Mouse (Mus musculus): ENCODE data around the gene Rps6ka4. TPM values are rescaled to one million over a fixed set of nuclear protein-coding genes. Genes with fewer than 3 reads are reported as not detected.
A peak's percentile ranks its signal among the peaks of the same experiment; 100 is the strongest.

Rps6ka4 gene
- polyA plus RNA-seq, 1 experiment from 2014 or later = 39.1 TPM

- ATAC-seq (ENCODE audit: low read depth) = no peak
- H3K27ac ChIP-seq (ENCODE audit: low read length) = no peak overlapping the region
- H3K9ac ChIP-seq (ENCODE audit: low read length) = no peak overlapping the region
- H3K9me3 ChIP-seq (ENCODE audit: control insufficient read depth, low read length) = no peaks in the 10 kb centered on the region
- no peak overlapping the region for H3K4me2 ChIP-seq (ENCODE audit: low read depth, low read length)
- WGBS = 83% methylated on average over 12 of the region's 12 CpGs
- no peak overlapping the region for H3K4me3 ChIP-seq (ENCODE audit: low read length)
- H3K36me3 ChIP-seq (ENCODE audit: control insufficient read depth, insufficient read depth, low read length) = no peaks in the 10 kb centered on the region
- H3K4me1 ChIP-seq (replicated peaks; ENCODE audit: control insufficient read depth, insufficient read depth, low read length) = peaks cover 6% of the 10 kb centered on the region
- peaks cover 1% of the 10 kb centered on the region; the same call in 1 of the 2 replicates for H3K27me3 ChIP-seq (ENCODE audit: control insufficient read depth, insufficient read depth, low read depth, low read length)
Observed at GRCm38 (mm10) chr19:6854658-6855057, 14.2 kb upstream of the Rps6ka4 start.

DNA sequence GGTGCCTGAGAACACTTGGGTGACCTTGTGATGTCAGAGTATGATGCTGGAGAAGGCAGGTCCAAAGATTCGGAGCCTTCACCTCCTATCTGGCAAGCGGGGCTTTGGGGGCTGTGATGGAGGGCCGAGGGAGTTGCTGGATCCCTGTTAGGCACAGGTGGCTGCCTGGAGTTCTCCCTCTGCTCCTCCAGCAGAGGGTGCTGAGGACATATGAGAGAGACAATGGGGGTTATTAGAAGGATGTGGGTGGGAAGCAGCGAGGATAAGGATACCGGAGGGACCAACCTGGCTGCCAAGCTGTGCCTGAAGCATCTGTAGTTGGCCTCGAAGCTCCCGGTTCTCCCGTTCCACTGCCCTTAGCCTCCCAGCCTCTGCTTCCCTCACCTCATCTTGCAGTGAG, 13.5 kb upstream of the Rps6ka4 start:
- H3K27ac ChIP-seq (ENCODE audit: low read length) = no peak overlapping the region
- H3K4me2 ChIP-seq (ENCODE audit: low read depth, low read length) = no peak overlapping the region
- peaks cover 6% of the 10 kb centered on the region for H3K4me1 ChIP-seq (replicated peaks; ENCODE audit: control insufficient read depth, insufficient read depth, low read length)
- peaks cover 9% of the 10 kb centered on the region for H3K27me3 ChIP-seq (ENCODE audit: control insufficient read depth, insufficient read depth, low read depth, low read length)
- H3K9me3 ChIP-seq (ENCODE audit: control insufficient read depth, low read length) = no peaks in the 10 kb centered on the region
- no peak overlapping the region for H3K4me3 ChIP-seq (ENCODE audit: low read length)
- no peak overlapping the region for H3K9ac ChIP-seq (ENCODE audit: low read length)
- H3K36me3 ChIP-seq (ENCODE audit: control insufficient read depth, insufficient read depth, low read length) = no peaks in the 10 kb centered on the region
- ATAC-seq (ENCODE audit: low read depth) = no peak
- 72% methylated on average over 8 of the region's 8 CpGs for WGBS

DNA sequence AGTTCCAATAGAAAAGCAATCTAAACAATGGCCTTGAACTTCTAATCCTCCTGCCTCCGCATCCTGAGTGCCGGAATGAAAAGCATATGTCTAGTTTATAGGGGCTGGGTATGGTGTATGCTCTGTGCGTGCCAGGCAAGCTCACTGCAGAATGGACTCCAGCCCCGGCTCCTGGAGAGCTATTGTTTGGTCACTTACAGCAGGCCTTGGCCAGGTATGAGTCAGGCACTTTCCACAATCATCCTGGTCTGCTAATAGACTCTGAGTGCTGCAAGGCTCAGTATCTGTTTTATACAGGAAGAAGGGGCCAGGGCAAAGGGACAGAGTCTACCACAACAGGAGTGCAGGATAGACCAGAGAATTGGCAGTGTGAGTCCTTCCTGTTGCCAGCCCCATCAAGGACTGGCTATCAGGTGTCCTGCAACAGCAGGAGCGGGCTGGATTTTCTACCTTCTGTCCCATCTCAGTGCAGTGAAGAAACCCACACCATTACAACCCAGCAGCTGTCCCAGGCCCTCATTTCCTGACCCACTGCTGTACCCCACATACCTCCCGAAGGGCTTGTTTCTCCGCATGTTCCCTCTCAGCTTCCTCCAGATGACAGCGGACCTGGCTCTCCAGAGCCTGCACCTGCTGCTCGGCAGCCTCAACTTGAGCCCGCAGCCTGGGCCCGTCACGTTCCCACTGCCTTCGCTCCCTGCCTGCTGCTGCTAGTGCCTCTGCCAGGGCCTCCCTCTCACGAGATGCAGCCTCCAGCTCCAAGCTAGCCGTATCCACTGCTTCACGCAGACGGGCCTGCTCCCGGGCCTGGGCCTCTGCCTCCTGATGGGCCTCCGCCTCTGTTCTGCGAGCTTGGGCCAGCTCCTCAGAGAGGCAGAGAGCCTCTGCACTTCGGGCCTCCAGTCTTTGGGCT, 12.2 kb upstream of the Rps6ka4 start:
- no peak overlapping the region for H3K27ac ChIP-seq (ENCODE audit: low read length)
- H3K9me3 ChIP-seq (ENCODE audit: control insufficient read depth, low read length) = no peaks in the 10 kb centered on the region
- WGBS = 74% methylated on average over 21 of the region's 21 CpGs
- no peaks in the 10 kb centered on the region for H3K36me3 ChIP-seq (ENCODE audit: control insufficient read depth, insufficient read depth, low read length)
- peaks cover 6% of the 10 kb centered on the region for H3K4me1 ChIP-seq (replicated peaks; ENCODE audit: control insufficient read depth, insufficient read depth, low read length)
- no peak overlapping the region for H3K9ac ChIP-seq (ENCODE audit: low read length)
- no peak overlapping the region for H3K4me2 ChIP-seq (ENCODE audit: low read depth, low read length)
- no peak overlapping the region for H3K4me3 ChIP-seq (ENCODE audit: low read length)
- ATAC-seq (ENCODE audit: low read depth) = no peak
- H3K27me3 ChIP-seq (ENCODE audit: control insufficient read depth, insufficient read depth, low read depth, low read length) = peaks cover 21% of the 10 kb centered on the region

- Histone ChIP-seq H3K9ac (ENCODE audit: low read length) (no peak overlapping the region), H3K4me2 (ENCODE audit: low read depth, low read length) (no peak overlapping the region), H3K27me3 (ENCODE audit: control insufficient read depth, insufficient read depth, low read depth, low read length) (peaks cover 30% of the 10 kb centered on the region), H3K4me1 (replicated peaks; ENCODE audit: control insufficient read depth, insufficient read depth, low read length) (peaks cover 6% of the 10 kb centered on the region), H3K9me3 (ENCODE audit: control insufficient read depth, low read length) (no peaks in the 10 kb centered on the region), H3K36me3 (ENCODE audit: control insufficient read depth, insufficient read depth, low read length) (no peaks in the 10 kb centered on the region), H3K27ac (ENCODE audit: low read length) (no peak overlapping the region), H3K4me3 (ENCODE audit: low read length) (no peak overlapping the region)
- ATAC-seq (ENCODE audit: low read depth) = no peak
- 81% methylated on average over 3 of the region's 3 CpGs for WGBS
Observed at GRCm38 (mm10) chr19:6851497-6851896, 11.1 kb upstream of the Rps6ka4 start.

GRCm38 (mm10) chr19:6849506-6850068, 9.2 kb upstream of the Rps6ka4 start:
- H3K27ac ChIP-seq (ENCODE audit: low read length) = no peak overlapping the region
- no peaks in the 10 kb centered on the region for H3K9me3 ChIP-seq (ENCODE audit: control insufficient read depth, low read length)
- H3K36me3 ChIP-seq (ENCODE audit: control insufficient read depth, insufficient read depth, low read length) = no peaks in the 10 kb centered on the region
- no peak overlapping the region for H3K9ac ChIP-seq (ENCODE audit: low read length)
- no peak overlapping the region for H3K4me2 ChIP-seq (ENCODE audit: low read depth, low read length)
- ATAC-seq (ENCODE audit: low read depth) = no peak
- no peaks in the 10 kb centered on the region for H3K4me1 ChIP-seq (replicated peaks; ENCODE audit: control insufficient read depth, insufficient read depth, low read length)
- peaks cover 37% of the 10 kb centered on the region for H3K27me3 ChIP-seq (ENCODE audit: control insufficient read depth, insufficient read depth, low read depth, low read length)
- WGBS = 70% methylated on average over 23 of the region's 23 CpGs
- H3K4me3 ChIP-seq (ENCODE audit: low read length) = no peak overlapping the region

GRCm38 (mm10) chr19:6847841-6848517, 7.5 kb upstream of the Rps6ka4 start:
- peak overlapping the region; percentile 21 for H3K4me3 ChIP-seq (ENCODE audit: low read length)
- peaks cover 37% of the 10 kb centered on the region for H3K27me3 ChIP-seq (ENCODE audit: control insufficient read depth, insufficient read depth, low read depth, low read length)
- peak overlapping the region; percentile 46 for H3K4me2 ChIP-seq (ENCODE audit: low read depth, low read length)
- H3K9ac ChIP-seq (ENCODE audit: low read length) = peak overlapping the region; percentile 26
- 6% methylated on average over 31 of the region's 31 CpGs for WGBS
- no peaks in the 10 kb centered on the region for H3K36me3 ChIP-seq (ENCODE audit: control insufficient read depth, insufficient read depth, low read length)
- H3K27ac ChIP-seq (ENCODE audit: low read length) = no peak overlapping the region
- ATAC-seq (ENCODE audit: low read depth) = peak; percentile 39; the same call in 1 of the 2 replicates
- H3K4me1 ChIP-seq (replicated peaks; ENCODE audit: control insufficient read depth, insufficient read depth, low read length) = no peaks in the 10 kb centered on the region
- no peaks in the 10 kb centered on the region for H3K9me3 ChIP-seq (ENCODE audit: control insufficient read depth, low read length)

DNA sequence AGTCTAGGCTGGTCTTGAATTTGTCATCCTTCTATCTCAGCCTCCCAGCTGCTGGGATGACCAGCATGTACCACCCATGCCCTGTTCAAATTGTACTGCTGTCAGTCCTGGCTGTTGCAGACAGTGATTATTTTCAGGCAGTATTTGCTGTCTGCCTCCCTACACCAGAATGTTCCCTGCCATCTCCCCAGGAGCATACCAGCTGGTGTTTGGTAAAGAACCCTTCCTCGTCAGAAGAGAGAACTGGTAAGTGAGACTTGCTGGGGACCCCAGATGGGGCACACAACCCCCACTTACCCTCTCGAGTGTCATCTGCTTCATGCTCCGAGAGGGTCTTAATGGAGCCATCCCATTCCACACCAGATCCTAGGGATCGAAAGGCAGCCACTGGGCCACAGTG, 5.6 kb upstream of the Rps6ka4 start:
- WGBS = 80% methylated on average over 4 of the region's 4 CpGs
- Histone ChIP-seq H3K9ac (ENCODE audit: low read length) (no peak overlapping the region), H3K27me3 (ENCODE audit: control insufficient read depth, insufficient read depth, low read depth, low read length) (peaks cover 37% of the 10 kb centered on the region), H3K4me3 (ENCODE audit: low read length) (no peak overlapping the region), H3K36me3 (ENCODE audit: control insufficient read depth, insufficient read depth, low read length) (no peaks in the 10 kb centered on the region), H3K4me1 (replicated peaks; ENCODE audit: control insufficient read depth, insufficient read depth, low read length) (peaks cover 7% of the 10 kb centered on the region), H3K4me2 (ENCODE audit: low read depth, low read length) (no peak overlapping the region), H3K27ac (ENCODE audit: low read length) (no peak overlapping the region), H3K9me3 (ENCODE audit: control insufficient read depth, low read length) (no peaks in the 10 kb centered on the region)
- ATAC-seq (ENCODE audit: low read depth) = no peak

DNA sequence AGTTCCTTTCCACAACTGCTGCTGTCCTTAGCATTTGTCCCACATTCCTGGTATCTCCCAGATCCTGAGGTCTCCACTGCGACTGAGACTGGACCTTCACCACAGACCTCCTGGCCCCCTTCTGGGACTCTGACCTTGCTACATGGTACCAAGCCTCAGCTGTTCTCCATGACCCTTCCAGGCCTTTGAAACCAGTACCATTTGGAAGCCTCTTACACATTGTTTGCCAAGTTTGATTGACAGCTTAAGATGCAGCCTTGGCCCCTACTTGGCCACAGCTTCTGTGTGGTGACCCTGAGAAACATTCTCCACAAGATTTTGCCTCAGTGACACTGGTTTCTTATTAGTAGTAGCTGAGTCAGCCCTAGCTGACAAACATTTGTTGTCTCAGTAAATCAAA, 1.9 kb upstream of the Rps6ka4 start:
- no peak overlapping the region for H3K27ac ChIP-seq (ENCODE audit: low read length)
- no peak overlapping the region for H3K4me3 ChIP-seq (ENCODE audit: low read length)
- H3K4me1 ChIP-seq (replicated peaks; ENCODE audit: control insufficient read depth, insufficient read depth, low read length) = peaks cover 20% of the 10 kb centered on the region
- peaks cover 15% of the 10 kb centered on the region for H3K27me3 ChIP-seq (ENCODE audit: control insufficient read depth, insufficient read depth, low read depth, low read length)
- H3K9me3 ChIP-seq (ENCODE audit: control insufficient read depth, low read length) = no peaks in the 10 kb centered on the region
- H3K36me3 ChIP-seq (ENCODE audit: control insufficient read depth, insufficient read depth, low read length) = 0 out of 2 replicates have a peak, but pooled peaks cover 4% of the 10 kb centered on the region
- H3K9ac ChIP-seq (ENCODE audit: low read length) = no peak overlapping the region
- ATAC-seq (ENCODE audit: low read depth) = no peak
- H3K4me2 ChIP-seq (ENCODE audit: low read depth, low read length) = no peak overlapping the region
- WGBS = 78% methylated on average over 1 of the region's 1 CpGs

DNA sequence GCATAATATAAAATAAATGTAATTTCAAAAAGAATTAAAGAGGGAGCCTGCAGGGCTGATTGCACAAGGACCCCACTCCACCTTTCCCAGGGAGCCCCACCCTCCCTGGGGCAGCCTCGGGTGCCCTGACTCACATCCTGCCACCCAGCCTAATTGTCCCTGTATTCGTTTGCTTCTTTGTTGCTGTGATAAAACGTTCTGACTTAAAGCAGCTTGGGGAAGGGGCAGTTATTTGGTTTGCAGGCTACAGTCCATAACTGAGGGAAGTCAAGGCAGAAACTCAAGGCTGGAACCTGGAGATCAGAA, 809 bp upstream of the Rps6ka4 start:
- H3K4me1 ChIP-seq (replicated peaks; ENCODE audit: control insufficient read depth, insufficient read depth, low read length) = peaks cover 20% of the 10 kb centered on the region
- no peak overlapping the region; the same call in 1 of the 2 replicates for H3K4me3 ChIP-seq (ENCODE audit: low read length)
- peak overlapping the region; percentile 97 for H3K4me2 ChIP-seq (ENCODE audit: low read depth, low read length)
- H3K9ac ChIP-seq (ENCODE audit: low read length) = no peak overlapping the region; the same call in 1 of the 2 replicates
- H3K36me3 ChIP-seq (ENCODE audit: control insufficient read depth, insufficient read depth, low read length) = peaks cover 4% of the 10 kb centered on the region; the same call in 1 of the 2 replicates
- H3K27me3 ChIP-seq (ENCODE audit: control insufficient read depth, insufficient read depth, low read depth, low read length) = peaks cover 5% of the 10 kb centered on the region
- WGBS = 24% methylated on average over 3 of the region's 3 CpGs
- peak overlapping the region; percentile 83 for H3K27ac ChIP-seq (ENCODE audit: low read length)
- peak; percentile 57; the same call in 1 of the 2 replicates for ATAC-seq (ENCODE audit: low read depth)
- H3K9me3 ChIP-seq (ENCODE audit: control insufficient read depth, low read length) = no peaks in the 10 kb centered on the region
